Mouse (Mus musculus) CD4-positive, CD25-positive, alpha-beta regulatory T cell, adult 4 months (primary cell): ENCODE data around the gene Cdkn1b. TPM values are rescaled to one million over a fixed set of nuclear protein-coding genes. Genes with fewer than 3 reads are reported as not detected.

Source experiments
- ATAC-seq: one replicate; pipeline ENCODE4 v1.8.0; 2017
- polyA plus RNA-seq, 2 experiments: library from polyadenylated mRNA; unstranded; fragments of 100-300 nt; shearing (Covaris generic); gene quantifications; one replicate each; pipeline ENCODE4 v1.2.1; 2017

Gene Cdkn1b
- polyA plus RNA-seq, 2 experiments from 2014 or later: 69.7 to 113 TPM

DNA sequence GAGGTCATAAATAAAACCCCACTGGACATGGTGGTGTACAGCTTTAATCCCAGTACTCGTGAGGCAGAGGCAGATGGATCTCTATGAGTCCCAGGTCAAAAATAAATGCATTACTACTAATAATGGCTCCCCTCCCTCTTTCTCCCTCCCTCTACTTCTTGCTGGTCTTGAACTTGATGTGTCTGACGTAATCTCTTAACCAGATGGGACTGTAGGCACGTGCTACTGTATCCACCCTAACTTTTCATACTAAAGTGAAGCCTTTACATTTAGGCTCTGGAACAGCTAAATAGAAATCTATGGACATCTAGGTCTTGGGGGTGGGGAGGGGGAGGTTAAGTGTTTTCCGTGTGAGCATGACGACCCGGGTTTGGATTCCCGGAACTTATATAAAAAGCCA lies 10.2 kb downstream of the Cdkn1b start:
- ATAC-seq: no peak

DNA sequence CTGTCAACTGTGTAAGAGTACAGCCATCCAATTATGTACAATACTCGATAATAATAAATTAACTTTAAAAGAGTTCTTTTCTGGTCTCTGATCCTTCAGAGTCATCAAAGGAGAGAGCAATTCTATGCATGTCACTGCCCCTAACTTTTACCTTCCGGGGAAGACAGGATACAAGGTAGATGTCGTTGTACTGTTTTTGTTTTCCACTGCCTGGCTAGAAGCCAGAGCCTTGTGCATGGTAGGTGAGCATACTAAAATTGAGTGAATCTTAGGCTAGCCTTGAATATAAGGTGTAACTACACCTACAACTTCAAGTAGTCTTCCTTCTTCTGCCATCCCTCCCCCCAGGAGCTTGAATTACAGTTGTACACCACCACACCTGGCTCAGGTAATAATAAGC lies 10.9 kb downstream of the Cdkn1b start:
- ATAC-seq: peak; percentile 12

DNA sequence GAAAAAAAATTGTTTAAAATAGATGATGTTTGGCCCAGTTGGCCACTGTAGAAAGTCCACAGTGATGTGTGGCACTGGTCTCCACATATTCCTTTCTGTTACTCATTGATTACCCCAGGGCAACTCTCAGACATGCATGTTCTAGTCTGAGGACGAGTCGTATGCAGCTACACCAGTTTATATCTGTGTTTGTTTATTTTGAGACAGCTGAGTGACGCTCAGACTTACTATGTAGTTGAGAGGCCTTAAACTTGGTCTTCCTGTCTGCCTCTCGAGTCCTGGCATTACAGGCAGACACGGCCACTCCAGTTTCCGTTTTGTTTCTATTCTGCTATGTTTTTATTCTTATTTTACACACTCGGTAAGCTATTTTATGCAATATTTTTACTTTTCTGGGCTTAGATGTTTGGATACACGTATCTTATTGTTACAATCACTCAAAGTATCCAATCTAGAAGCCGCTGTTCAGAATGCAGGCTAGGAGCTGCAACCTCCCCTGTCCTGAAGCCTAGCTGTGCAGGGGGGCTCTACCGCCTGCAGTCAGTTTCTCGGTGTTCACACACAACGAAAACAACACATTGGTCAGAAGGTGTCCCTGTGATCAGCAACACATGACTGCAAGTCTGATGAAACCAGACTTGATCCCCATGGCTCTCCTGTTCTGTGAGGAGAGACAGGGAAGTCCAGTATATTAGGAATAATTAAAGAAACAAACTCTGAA lies 12.4 kb downstream of the Cdkn1b start:
- peak; percentile 30 for ATAC-seq

DNA sequence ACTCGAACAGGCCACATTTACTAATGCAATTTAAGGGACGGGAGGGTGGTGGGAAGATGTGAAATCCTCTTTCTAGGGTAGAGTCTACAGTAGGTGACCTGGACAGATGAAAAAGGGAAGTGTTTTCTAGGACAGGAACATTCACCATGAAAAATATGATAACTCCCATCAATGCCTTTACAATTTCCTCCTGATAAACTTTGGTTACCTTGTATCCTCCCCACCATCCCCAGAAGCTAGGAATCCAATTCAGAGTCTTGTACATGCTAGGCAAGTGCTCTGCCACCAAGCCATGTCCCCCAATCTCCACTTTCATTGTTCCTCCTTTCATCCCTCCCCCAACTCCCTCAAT lies 13.0 kb downstream of the Cdkn1b start:
- ATAC-seq: no peak

DNA sequence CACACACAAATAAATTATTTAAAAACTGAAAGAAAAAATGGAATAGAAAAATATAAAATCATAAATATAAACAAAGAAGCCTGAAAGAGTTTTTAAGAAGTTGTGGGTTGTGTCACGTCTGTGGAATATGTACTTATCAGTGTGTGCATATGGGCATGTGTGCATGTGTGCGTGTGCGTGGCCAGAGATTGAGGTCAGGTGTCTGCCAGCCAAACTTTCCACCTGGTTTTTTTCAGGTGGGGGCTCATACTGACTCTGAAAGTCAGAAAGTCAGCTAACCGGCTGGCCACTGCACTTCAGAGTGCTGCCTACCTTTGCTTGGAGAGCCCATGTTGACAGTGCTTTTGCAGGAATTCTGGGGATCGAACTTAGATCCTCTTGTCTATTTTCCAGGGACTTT lies 14.1 kb downstream of the Cdkn1b start:
- no peak for ATAC-seq

DNA sequence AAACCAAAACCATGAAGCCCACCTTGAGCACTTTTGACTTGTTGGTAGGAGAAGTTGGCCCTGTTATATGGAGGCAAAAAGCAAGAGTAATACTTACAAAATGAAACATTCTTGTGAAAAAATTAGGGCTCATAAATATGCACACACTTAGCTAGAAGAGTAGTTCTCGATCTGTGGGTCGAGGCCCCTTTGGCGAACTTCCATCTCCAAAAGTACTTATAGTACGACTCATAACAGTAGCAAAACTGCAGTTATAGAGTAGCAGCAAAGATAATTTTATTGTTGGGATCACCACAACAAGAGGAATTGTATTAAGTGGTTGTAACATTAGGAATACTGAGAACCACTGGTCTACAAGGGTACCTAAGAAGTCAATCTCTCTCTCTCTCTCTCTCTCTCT lies 19.6 kb downstream of the Cdkn1b start:
- ATAC-seq: no peak

DNA sequence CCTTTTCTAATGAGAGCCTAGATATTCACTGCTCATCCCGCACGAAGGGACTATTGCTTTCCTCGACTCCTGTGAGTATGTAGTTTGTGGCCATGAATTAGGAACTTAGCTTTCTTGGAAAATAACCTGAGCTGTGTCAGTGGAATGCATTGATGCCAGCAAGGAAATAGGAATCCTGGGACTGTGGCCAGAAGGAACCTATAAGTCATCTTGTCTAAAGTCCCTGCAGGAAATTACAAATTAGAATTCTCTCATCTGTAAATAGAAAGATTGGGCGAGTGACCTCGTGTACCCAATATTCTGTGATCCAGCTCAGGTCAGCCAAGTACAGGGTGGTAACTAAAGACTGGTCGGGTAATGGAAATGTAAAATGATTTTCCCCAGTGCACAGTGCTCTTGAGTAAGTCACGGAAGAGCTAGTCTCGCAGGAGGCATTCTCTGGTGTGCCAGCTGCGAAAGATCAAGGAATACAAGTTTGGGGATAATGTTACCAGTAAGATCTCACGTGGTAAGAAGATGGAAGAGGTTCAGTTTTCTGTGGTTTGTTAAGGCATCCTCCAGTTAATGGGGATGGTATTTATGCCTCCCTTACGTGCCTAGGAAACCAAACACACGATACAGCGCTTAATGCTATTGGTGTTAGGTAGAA lies 23.7 kb downstream of the Cdkn1b start:
- no peak for ATAC-seq

DNA sequence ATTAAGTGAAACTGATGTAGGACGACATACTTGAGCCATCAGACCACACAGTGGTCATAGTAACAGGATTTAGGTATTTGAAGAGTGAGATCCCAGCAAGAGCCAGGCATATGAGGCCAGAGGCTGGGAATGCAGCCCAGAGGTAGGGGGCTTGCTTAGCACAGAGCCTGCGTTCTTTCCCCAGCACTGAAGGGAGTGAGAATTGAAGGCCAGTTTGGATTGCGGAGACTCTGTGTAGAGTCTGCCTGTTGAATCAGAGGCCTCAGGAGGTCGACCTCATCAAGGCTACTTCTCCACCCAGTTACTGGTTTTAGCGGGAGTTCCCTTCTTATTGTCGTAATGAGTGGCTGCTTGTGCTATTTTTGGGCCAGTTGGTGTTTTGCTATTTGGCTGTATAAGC lies 25.9 kb downstream of the Cdkn1b start:
- no peak for ATAC-seq

DNA sequence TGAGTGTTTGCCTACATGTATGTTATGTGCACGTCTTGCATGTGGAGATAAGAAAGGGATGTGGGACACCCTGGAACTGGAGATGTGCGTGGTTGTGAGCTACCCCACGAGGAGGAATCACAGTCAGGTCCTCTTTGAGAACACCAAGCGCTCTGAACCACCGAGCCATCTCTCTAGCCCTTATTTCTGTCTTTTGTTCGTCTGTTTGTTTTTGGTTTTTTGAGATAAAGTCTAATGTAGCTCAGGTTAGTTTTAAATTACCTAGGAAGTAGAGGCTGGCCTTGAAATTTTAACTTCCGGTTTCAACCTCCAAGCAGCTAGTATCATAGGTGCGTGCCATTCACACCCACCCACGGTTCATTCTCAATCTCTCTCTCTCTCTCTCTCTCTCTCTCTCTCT lies 26.7 kb downstream of the Cdkn1b start:
- peak; percentile 87 for ATAC-seq

DNA sequence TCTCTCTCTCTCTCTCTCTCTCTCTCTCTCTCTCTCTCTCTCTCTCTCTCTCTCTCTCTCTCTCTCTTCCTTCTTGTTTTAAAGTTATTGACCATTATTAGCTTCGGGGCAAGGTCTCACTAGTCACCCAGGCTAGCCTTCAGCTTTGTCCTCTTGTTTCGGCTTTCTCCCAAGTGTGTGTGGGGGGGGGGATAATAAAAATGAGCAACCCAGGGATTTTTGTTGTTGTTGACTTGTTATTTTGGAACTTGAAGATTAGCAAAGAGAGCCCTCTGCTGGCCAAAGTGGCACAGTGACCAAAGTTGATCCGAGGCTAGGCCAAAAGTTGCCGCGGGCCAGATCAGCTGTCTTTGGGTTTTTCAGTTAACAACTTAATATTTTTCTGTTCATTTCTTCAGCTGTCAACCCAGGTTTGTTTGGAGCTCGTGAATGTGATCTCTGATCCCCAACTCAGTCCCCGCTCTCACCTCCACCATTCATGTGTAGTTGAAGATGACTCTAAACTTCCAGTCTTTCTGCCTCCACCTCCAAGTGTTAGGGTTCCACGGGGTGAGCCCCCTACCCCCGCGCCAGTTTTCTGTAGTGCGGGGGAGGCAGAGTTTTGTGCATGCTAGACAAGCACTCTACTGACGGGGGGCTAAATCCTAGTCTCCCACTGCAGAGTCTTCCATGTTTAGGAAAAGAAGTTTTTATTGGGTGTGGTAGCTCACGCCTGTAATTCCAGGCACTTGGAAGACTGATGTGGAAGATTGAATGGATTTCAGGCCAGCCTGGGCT lies 27.3 kb downstream of the Cdkn1b start:
- peak; percentile 82 for ATAC-seq

DNA sequence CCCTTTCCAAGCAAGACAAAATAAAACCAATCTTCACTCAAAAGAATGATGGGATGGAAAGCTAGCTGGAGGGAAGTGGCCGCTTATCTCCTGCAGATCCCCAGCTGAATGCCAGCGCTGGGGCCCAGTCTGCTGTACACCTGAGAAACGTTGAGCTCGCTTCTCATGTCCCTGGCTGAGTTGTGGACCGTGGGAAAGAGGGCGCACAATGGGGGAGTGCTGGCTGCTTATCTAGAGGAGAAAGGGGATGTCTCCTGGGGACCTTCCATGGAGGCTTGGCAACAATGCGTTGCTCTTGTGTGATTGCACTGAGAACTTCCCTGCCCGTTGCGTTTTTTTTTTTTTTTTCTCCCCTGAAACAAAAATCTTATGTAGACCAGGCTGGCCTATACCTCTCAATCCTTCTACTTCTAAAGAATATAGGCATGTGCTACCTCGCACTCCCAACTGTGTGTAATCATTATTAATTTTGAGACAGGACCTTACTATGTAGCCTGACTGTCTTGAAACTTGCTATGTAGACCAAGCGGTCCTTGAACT lies 28.4 kb downstream of the Cdkn1b start:
- no peak for ATAC-seq

DNA sequence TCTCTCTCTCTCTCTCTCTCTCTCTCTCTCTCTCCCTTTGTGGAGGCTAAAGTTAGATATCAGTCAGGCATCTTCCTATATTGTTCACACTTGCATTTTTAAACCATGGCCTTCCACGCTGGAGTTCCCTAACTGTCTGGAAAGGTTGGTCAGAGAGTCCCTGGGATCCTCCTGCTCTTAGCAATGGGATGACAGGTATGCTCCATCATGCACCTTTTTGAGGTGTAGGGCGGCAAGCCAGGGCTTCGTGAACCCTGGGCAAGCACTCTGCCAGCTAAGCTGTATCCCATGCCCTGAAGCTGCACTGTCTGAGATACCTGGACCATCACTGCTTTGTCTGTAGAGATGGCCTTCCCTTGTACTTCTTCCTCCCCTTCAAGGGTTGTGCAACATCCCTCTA lies 29.0 kb downstream of the Cdkn1b start:
- no peak for ATAC-seq

DNA sequence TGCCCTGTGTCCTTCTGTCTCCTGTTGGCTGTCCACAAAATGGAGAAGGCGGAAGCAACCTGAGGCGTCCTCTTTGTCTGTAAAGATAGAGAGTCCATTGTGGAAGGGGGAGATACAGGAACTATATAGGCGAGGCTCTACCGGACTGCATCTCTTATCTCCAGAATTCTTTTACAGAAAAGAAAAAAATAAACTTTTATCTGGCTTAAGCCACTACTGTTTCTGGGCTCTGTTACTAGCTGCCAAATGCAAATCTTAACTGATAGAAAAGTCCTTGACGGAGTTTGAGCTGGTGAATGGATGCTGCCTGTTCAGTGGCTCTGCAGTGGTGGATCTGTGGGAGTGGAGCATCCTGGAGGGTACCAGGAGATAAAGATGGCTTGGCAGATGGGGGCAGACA lies 31.2 kb downstream of the Cdkn1b start:
- no peak for ATAC-seq

DNA sequence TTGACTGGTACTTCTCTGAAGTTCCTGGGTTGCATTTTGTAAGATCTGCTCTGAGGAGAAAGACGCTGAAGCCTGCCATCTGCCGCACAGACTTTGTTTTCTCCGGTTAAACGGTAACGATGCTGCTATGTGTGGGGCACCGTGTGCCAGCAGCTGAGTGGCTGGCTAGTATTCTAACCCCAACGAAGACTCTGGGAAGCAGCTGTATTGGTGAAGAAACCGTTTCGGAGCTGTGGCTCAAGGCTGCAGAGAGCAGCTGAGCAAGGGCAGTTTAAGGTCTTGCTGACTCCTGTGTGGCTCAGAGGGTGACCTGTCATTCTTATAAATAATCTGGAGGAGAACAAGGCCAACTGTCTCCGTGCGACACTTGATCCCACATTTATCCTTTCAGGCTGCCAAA lies 33.8 kb downstream of the Cdkn1b start:
- ATAC-seq: no peak

DNA sequence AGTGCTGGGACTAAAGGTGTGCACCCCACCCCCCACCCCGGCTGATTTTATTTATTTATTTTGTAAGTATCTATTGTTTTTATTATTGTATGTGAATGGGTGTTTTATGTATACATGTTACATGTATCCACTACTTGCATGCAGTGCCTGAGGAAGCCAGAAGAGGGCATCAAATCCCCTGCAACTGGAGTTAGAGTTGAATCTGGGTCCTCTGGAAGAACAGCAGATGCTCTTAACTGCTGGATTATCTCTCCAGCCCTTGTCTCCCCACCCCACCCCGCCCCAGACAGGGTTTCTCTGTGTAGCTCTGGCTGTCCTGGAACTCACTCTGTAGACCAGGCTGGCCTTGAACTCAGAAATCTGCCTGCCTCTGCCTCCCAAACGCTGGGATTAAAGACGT lies 36.2 kb downstream of the Cdkn1b start:
- ATAC-seq: no peak

DNA sequence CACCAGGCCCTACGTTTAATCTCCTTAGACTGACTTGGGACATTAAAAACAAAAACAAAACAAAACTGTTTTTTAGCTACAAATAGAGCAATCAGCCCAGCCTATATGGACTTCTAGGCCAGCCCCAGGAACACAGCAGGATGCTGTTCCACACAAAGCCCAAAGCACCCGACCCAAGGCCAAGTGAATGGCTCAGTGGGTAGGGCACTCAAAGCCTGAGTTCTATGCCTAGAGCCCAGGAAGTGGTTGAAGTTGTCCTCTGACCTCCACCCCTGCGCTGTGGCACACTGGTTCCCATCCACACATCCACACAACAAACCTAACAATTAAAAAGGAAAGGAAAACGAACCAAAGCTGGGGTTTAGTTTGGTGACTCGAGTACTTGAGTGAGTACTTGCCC lies 41.1 kb downstream of the Cdkn1b start:
- no peak for ATAC-seq

DNA sequence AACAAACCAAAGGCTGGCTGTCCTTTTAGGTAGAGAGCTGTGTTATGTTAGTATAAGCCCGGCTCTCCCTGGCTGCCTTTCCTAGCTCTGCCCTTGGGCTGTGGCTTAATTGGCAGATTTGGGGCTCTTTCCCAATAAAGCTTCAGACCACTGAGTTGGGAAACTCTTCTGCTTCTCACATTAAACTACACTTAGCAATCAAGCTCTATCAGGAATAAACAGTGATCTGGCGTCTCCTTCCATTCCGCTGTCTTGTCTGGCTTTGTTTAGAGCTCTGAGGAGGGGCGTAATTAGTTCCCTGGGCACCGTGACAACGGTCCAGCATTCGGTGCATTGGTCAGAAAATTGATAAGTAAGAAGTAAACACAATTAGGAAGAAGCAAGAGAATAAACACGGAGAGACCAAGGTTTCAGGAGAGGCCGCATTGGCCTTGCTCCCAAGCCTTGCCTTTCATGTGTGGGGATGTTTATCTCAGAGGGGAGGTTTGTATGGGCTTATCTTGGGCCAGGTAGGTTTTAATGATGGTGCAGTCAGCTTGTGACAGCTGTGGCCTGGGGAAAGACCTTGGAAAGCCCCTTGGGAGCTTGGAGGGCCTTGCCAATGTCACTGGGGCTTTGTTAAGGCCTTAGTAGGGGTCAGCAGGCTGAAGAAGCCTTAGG lies 41.8 kb downstream of the Cdkn1b start:
- ATAC-seq: no peak

DNA sequence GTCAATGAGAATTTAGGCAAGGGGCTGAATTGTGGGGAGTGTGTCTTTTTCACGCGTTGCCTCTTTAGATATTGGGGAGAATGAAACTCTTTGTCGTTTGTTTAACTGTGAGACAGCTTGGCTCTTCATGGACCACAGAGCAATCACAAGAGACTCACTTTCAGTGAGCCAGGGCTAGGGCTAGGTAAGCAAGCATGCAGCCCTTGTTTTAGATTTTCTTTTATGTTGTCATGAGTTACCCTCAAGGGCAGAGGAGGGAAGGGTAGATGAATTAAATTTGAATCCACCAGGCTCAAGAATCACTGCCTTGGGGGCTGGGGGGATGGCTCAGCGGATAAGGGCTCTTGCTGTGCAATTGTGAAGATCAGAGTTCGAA lies 42.3 kb downstream of the Cdkn1b start:
- ATAC-seq: no peak

DNA sequence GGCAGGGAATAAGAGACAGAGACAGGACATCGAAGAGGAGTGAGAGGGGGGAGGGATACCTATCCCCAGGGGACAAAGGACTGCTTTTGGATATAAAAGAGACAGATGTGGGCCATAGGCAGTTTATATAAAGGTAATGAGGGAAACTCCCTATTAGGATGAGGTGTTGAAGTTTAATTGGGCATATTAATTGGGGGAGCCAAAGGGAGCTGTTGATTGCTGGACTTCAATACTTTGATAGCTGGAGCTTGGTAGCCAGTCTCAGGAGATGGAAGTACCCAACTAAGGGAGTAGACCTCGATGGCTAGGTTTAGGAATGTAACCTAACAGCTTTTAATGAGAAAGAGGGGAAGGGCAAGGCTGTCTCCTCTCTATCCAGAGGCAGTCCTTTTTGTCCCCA lies 43.7 kb downstream of the Cdkn1b start:
- no peak for ATAC-seq

DNA sequence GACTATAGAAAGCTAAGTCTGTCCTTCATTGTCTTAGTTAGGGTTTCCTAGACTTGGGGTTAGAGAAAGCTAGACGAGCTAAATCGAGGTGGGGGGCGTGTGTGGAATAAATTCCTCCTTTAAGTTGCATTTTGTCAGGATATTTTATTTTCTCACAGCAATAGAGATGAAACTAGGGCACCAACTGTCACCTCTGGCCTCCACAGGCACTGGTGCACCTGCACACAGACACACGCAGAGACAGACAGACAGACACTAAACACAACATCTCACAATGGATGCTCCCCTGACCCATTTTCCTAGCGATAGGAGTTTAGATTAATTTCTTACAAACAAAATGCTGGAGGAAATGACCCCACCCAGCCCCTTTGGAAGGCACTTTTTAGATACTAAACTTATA lies 46.5 kb downstream of the Cdkn1b start:
- ATAC-seq: no peak

DNA sequence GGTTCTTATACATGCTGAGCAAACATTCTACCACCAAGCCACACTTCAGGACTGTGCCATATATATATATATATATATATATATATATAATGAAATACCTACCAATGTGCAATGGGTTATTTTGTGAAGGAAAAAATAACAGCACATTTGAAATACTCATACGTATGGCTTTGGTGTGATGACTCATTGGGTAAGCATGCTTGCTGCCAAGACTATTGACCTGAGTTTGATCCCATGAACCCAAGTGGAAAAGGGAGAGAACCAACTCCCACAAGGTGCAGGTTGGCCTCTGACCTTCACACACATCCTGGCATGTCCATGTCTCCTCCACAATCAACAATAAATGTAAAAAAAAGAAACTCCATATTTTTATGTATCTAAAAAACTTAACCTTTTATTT lies 48.1 kb downstream of the Cdkn1b start:
- ATAC-seq: no peak

DNA sequence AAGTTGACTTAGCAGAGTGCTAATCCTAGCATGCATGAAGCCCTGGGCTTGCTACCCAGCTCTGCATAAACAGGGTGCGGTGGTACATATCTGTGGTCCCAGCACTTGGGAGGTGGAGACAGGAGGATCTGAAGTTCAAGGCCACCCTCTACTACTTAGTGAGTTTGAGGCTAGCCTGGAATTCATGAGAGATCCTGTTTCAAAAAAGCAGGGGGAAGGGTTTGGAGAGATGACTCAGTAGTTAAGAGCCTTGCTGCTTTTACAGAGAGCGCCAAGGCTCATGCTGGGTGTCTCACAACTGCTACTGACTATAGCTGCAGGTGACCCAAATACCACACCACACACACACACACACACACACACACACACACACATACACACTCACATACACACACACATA lies 49.3 kb downstream of the Cdkn1b start:
- no peak for ATAC-seq

DNA sequence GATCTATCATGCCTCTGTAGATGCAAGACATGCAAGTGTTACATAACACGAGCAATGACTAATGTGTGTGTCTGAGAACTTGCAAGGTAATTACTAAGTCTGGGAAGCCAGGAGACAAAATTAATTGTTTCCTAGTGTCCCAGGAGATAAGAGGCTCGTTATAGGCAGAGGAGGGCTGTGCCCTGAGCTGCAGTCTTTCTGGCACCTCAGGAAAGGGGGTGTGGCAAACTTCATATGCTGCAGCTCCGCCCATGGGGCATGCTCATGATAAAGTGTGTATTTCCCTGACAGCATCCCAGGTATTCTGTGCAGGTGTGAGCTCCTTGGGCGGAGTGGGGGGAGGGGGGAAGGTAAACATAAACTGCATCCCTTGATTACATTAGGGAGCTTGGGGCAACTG lies 51.9 kb downstream of the Cdkn1b start:
- no peak for ATAC-seq
